Mouse (Mus musculus) limb, embryonic 10.5 days (tissue): ENCODE measurements around the gene Ntn4. TPM values are rescaled to one million over a fixed set of nuclear protein-coding genes. Genes with fewer than 3 reads are reported as not detected.
"Not testable (repeated sequence)": the region's sequence is repeated elsewhere in the genome, so short reads cannot be mapped to it uniquely, and the experiment has no call there.

Experiments
- DNase-seq: peaks from one replicate; pipeline ENCODE4 v3.0.0-alpha.2; 2017; ENCODE audit warnings: low spot score
- H3K27ac ChIP-seq: fragments of 300-500 bp; sonication (generic); 2 replicates; pipeline ENCODE4 v1.5.1; 2016; ENCODE audit warnings: mild to moderate bottlenecking
- H3K27me3 ChIP-seq: fragments of 300-500 bp; sonication (generic); 2 replicates; pipeline ENCODE4 v1.6.1; 2016; ENCODE audit warnings: low read depth, mild to moderate bottlenecking; ENCODE audit not compliant: poor library complexity, severe bottlenecking
- H3K36me3 ChIP-seq: fragments of 300-500 bp; sonication (generic); 2 replicates; pipeline ENCODE4 v1.6.1; 2016; ENCODE audit warnings: mild to moderate bottlenecking, moderate library complexity
- H3K4me1 ChIP-seq: fragments of 300-500 bp; sonication (generic); 2 replicates; pipeline ENCODE4 v1.6.1; 2016
- H3K4me3 ChIP-seq: fragments of 300-500 bp; sonication (generic); 2 replicates; pipeline ENCODE4 v1.5.1; 2016; ENCODE audit warnings: mild to moderate bottlenecking, moderate library complexity
- H3K9me3 ChIP-seq: fragments of 300-500 bp; sonication (generic); replicated peaks from 2 replicates; pipeline ENCODE4 v1.6.1; 2016; ENCODE audit warnings: mild to moderate bottlenecking
- WGBS: fragments of 180-500 bp; shearing (Covaris S2); methylation state at CpG from one replicate; pipeline ENCODE4 v1.1.7; 2016; 5-methylcytosine and 5-hydroxymethylcytosine counted together
- polyA plus RNA-seq: library from polyadenylated mRNA; unstranded; fragments of >200 nt; fragmentation: Nextera tagmentation; extraction: Ambion mirVana; gene quantifications from 2 replicates; pipeline ENCODE4 v1.2.1, GENCODE M21; 2016

The Ntn4 gene
- polyA plus RNA-seq, 1 experiment from 2014 or later = 0.76 TPM

DNA sequence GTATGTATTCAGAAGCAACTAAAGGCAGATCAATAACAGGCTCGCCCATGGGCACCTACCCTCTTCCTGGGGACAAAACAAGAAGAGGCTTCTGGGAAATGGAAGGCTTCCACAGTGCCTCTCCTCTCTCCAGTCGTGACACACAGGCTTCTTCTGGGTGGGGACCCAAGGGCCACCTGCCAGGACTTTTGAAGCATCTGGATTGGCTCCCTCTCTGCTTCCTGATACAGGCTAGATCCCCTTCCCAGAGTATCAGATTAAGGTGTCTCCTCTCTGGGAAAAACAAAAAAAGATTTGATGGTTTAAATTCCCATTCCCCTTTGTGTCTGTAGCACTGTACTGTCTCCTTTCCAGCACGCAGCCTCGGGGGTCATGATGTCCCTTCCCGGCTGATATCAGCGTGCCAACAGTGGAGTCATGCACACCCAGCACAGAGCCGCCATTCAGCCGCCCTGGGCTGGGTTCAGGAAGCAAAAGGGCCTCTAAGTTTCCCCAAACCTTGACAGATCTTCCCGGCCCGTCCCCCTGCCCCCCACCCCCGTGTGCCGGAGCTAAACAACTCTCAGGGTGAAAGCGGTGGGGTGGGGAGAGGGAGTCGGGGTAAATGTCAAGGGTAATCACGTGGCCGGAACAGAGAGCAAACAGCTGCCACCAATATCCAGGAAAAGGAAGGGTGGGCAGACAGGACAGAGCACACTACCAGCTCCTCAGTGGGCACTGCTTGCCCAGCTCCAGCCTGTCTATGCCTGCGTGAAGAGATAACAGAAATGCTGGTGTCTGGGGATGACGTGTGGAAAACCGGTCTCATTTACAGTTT lies 38.9 kb downstream of the Ntn4 start:
- 59% methylated on average over 19 of the region's 19 CpGs for WGBS
- Histone ChIP-seq H3K4me1 (peaks cover 13% of the 10 kb centered on the region), H3K9me3 (no peaks in the 10 kb centered on the region), H3K4me3 (0 out of 2 replicates have a peak overlapping the region, but pooled peaks have one; percentile 10), H3K36me3 (peaks cover 3% of the 10 kb centered on the region; the same call in 1 of the 2 replicates), H3K27ac (no peak overlapping the region), H3K27me3 (no peaks in the 10 kb centered on the region)
- DNase-seq = peak; percentile 28

DNA sequence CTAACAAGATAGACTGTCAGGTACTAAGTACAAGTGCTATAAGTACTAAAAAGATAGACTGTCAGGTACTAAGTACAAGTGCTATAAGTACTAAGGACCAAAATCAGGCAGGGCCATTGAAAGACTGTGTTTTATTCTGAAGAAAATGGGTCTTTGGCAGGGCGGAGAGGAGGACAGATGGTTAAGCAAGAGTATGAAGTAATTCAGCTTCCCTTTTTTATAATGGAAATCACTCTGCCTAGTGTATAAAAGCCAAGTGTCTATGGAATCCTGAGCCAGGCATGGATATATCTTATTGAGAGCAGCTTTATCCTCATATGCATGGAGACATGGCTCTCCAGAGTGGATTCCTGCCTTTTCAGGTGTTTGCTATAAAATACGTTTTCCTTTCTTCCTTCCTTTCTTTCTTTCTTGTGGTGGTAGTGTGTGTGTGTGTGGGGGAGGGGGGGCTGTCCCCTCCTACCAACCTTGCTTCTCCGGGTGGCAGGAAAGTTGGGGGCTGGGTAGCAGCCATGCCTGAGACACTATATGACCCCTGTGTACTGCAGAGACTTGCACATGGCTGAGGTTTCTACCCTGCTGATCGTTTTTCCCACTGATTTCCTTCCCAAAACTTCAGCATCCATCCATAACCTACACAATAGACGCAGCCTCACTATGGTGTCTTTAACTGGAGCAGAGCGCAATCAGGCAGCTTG lies 40.3 kb downstream of the Ntn4 start:
- H3K27me3 ChIP-seq = no peaks in the 10 kb centered on the region
- no peak overlapping the region for H3K4me3 ChIP-seq
- H3K36me3 ChIP-seq = peaks cover 3% of the 10 kb centered on the region; the same call in 1 of the 2 replicates
- no peak overlapping the region for H3K27ac ChIP-seq
- H3K4me1 ChIP-seq = peaks cover 13% of the 10 kb centered on the region
- WGBS = 76% methylated on average over 6 of the region's 6 CpGs
- DNase-seq = no peak
- H3K9me3 ChIP-seq = no peaks in the 10 kb centered on the region

DNA sequence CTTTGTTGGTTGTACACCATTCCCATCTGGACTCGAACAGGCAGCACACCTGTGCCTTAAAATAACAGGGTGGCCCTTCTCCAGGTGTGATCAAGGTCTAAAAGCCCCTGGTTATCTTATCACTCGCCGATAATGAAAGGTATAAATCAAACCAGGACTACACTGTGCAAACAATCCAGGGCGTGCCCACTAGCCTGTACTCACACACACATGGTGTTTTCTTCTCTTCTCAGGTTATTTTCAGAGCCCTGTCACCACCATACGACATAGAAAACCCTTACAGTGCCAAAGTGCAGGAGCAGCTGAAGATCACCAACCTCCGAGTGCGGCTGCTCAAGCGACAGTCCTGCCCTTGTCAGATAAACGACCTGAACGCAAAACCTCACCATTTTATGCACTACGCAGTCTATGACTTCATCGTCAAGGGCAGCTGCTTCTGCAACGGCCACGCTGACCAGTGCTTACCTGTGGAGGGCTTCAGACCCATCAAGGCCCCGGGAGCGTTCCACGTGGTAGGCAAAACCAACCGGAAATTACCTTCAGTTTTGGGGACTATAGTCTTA lies 41.8 kb downstream of the Ntn4 start:
- H3K36me3 ChIP-seq = peaks cover 3% of the 10 kb centered on the region; the same call in 1 of the 2 replicates
- peaks cover 13% of the 10 kb centered on the region for H3K4me1 ChIP-seq
- DNase-seq = peak; percentile 25
- H3K27me3 ChIP-seq = no peaks in the 10 kb centered on the region
- 89% methylated on average over 18 of the region's 18 CpGs for WGBS
- no peak overlapping the region for H3K27ac ChIP-seq
- H3K9me3 ChIP-seq = no peaks in the 10 kb centered on the region
- no peak overlapping the region for H3K4me3 ChIP-seq

DNA sequence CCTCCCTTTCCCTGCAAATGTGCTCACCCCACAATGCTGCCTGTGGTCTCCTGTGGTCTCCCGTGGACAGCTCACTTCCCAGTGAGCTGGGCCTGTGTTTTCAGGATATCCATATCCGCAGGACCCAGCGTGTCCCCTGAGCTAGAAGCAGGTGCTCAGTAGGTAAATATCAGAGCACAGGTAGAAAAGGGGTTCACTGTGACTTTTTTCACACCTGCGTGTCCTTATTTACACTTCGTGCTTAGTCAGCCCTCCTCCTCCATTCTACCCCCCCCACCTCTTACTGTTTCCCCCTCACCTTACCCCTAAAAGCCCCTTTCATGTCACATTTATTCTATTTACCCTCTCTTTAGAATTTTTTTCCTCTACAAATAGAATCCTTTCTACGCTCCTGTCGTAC lies 42.7 kb downstream of the Ntn4 start:
- DNase-seq = peak; percentile 11
- Histone ChIP-seq H3K4me3 (no peak overlapping the region), H3K9me3 (no peaks in the 10 kb centered on the region), H3K4me1 (peaks cover 13% of the 10 kb centered on the region), H3K27ac (no peak overlapping the region), H3K27me3 (no peaks in the 10 kb centered on the region), H3K36me3 (peaks cover 3% of the 10 kb centered on the region; the same call in 1 of the 2 replicates)
- WGBS = 92% methylated on average over 7 of the region's 7 CpGs

DNA sequence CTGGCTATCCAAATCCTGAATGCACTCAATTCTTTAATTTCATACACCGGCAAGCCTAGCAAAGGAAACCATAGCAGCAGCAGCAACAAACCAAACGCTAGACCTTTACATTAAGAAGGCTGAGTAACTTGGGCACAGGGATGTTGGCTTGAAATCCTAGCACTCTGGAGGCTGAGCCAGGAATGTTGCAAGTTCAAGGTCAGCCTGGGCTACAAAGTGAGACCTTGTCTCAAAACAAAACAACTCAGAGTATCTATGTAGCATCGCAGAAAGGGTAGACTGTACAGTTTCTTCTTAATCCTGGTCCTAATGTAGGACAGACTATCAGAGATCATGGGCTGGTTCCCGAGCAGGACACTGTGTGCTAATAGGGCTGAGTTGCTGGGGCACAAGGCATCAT lies 43.4 kb downstream of the Ntn4 start:
- 88% methylated on average over 4 of the region's 4 CpGs for WGBS
- Histone ChIP-seq H3K4me3 (no peak overlapping the region), H3K27me3 (no peaks in the 10 kb centered on the region)

DNA sequence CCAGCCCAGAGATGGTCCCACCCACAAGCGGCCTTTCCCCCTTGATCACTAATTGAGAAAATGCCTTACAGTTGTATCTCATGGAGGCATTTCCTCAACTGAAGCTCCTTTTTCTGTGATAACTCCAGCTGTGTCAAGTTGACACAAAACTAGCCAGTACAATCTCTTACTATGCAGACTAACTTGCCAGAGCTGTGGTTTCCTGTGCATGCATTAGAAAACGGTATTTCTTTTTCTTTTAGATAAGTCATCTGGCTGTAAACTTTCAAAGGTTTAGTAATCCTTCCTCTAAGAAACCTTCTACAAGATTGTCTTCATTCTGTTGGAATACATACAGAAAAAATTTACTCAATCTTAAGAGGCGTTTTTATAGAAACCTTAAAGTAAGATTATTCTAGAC lies 44.9 kb downstream of the Ntn4 start:
- not testable (repeated sequence) for H3K4me1 ChIP-seq, H3K27ac ChIP-seq, H3K9me3 ChIP-seq, H3K27me3 ChIP-seq, H3K4me3 ChIP-seq, DNase-seq, H3K36me3 ChIP-seq
- 90% methylated on average over 3 of the region's 3 CpGs for WGBS

More for the DNA sequence above, 43.4 kb downstream of the Ntn4 start:
- Histone ChIP-seq H3K9me3 (no peaks in the 10 kb centered on the region), H3K36me3 (peaks cover 3% of the 10 kb centered on the region; the same call in 1 of the 2 replicates), H3K27ac (no peak overlapping the region), H3K4me1 (peaks cover 17% of the 10 kb centered on the region)
- peak; percentile 18 for DNase-seq

DNA sequence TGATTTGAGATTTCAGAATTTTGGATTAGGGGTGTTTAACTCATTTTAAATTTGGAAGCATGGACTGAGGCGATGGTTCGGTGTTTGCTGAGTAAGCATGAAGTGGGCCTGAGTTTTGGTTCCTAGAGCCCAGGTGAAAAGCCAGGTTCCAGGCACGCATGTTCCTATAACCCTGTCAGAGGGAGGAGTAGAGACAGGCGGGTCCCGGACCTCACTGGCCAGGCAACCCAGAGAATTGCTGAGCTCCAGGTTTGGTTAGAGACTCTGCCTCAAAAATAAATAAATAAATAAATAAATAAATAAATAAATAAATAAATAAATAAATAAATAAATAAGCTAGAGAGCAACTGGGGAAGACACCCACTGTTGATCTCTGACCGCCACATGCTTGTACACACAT lies 46.1 kb downstream of the Ntn4 start:
- WGBS = 94% methylated on average over 6 of the region's 6 CpGs
- no peaks in the 10 kb centered on the region for H3K9me3 ChIP-seq
- H3K27ac ChIP-seq = no peak overlapping the region
- DNase-seq = peak; percentile 29
- H3K27me3 ChIP-seq = no peaks in the 10 kb centered on the region
- no peak overlapping the region for H3K4me3 ChIP-seq
- H3K4me1 ChIP-seq = peaks cover 4% of the 10 kb centered on the region; the same call in 1 of the 2 replicates
- peaks cover 3% of the 10 kb centered on the region; the same call in 1 of the 2 replicates for H3K36me3 ChIP-seq

DNA sequence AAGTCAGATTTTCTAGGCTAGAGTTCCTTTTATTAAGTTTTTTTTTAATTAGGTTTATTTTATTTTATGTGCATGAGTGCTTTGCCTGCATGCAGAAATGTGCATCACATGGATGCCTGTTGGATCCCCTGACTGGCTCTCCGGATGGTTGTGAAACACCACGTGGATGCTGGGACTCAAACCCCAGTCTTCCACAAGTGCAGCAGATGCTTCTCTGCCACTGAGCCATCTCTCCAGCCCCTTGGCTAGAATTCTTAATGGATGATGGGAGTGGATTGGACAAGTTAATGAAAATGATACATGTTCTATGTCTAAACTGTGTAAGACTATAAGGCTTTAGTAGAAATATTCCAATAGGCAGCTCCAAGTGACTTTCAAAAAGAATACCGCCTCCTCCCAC lies 47.3 kb downstream of the Ntn4 start:
- H3K27me3 ChIP-seq = no peaks in the 10 kb centered on the region

DNA sequence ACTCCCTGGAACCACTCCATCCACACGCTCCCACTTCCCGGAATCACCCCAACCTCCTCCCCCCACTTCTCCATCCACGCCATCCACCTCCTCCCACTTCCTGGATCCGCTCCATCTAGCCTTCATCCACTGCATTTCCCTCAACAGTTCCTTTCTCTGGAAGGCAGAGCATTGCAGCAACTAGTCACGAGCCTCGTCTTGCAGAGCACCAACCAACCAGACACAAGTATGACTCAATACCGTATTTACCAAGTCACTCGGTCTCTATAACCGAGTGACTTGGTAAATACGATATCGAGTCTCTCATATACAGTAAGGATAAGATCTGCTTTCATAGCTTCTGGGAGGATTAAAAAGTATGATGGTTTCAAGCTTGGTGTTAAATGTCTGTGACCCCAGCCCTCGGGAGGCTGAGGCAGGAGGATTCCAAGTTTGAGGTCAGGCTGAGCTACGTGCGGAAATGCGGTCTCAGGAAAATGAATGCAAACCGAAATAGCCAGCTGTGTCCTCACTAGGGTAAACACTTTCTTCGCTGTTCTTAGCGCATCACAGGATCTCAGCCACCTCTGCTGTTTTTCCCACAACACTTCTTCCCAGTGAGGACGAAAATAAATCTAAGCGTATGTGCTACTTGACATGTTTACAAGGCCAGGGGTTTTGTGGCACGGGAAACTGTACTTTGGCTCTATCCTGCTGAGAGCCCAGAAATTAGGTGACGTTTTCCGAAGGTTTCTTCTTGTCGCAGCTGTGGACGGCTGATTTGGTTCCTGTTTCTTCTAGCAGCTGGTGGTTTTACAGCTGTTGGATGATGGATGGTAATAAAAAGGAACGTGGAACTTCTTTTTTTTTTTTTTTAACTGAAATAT lies 48.1 kb downstream of the Ntn4 start:
- Histone ChIP-seq H3K27me3 (no peaks in the 10 kb centered on the region), H3K4me1 (peaks cover 4% of the 10 kb centered on the region; the same call in 1 of the 2 replicates), H3K9me3 (no peaks in the 10 kb centered on the region), H3K36me3 (no peaks in the 10 kb centered on the region), H3K4me3 (no peak overlapping the region), H3K27ac (no peak overlapping the region)
- DNase-seq = peak; percentile 32
- 78% methylated on average over 26 of the region's 26 CpGs for WGBS

More for the DNA sequence above, 47.3 kb downstream of the Ntn4 start:
- Histone ChIP-seq H3K27ac (no peak overlapping the region), H3K4me1 (peaks cover 4% of the 10 kb centered on the region; the same call in 1 of the 2 replicates), H3K4me3 (no peak overlapping the region), H3K9me3 (no peaks in the 10 kb centered on the region), H3K36me3 (peaks cover 3% of the 10 kb centered on the region; the same call in 1 of the 2 replicates)
- peak; percentile 5 for DNase-seq
- WGBS = 92% methylated on average over 3 of the region's 3 CpGs

DNA sequence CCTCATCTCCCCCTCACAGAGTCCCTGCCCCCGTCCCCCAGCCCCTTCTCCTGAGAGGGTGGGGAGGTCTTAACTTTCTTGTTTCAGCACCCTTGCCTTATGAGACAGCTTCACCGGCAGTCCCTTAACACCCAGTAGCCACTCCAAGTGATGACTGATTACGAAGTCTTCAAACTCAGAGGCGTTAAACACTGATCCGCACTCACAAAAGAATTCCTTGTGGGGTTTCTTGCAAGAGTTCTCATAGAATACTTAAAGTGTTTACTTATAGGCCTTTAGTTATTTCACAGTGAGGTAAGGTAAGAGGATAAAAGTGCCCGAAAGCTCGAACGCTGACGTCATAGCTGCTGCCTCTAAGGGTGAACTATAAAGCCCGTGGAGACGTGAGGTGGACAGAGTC lies 50.9 kb downstream of the Ntn4 start:
- WGBS = 63% methylated on average over 11 of the region's 11 CpGs
- Histone ChIP-seq H3K27me3 (no peaks in the 10 kb centered on the region), H3K4me3 (no peak overlapping the region), H3K36me3 (no peaks in the 10 kb centered on the region), H3K27ac (no peak overlapping the region), H3K9me3 (no peaks in the 10 kb centered on the region), H3K4me1 (peaks cover 4% of the 10 kb centered on the region; the same call in 1 of the 2 replicates)
- DNase-seq = peak; percentile 25

DNA sequence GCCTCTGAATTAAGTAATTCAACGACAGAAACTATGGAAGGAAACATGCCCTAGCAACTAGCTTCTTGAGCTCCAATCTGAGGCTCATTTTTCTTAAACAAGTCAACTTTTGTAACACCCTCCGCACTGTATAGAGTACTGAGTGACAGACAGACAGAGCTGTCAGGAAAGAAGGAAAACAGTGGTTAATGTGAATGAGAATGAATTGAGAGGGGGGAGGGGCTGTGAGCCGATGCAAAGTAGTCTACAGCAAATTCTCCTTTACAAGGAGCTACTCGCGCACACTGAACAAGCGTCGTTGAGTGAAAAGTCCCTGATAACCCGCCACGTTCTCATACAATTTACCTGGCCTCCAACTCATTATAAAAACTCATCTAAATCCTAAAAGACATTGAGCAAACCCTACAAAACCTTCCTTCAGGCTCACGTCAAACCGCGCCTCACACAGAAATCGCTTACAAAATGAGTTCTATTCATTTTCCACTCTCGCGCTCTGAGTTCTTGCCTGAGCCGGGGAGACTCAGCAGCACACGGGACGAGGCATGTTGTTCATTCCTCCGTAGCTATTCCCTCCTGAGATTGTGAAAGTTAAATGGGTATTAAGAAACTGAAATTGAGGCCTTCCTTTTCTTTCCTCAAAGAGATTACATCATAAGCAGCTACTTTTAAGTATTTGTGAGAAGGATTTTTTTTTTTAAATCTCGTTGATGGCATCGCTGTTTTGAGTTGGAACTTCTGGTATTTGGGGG lies 54.7 kb downstream of the Ntn4 start:
- Histone ChIP-seq H3K9me3 (no peaks in the 10 kb centered on the region), H3K36me3 (no peaks in the 10 kb centered on the region), H3K4me1 (no peaks in the 10 kb centered on the region), H3K27me3 (no peaks in the 10 kb centered on the region), H3K4me3 (no peak overlapping the region), H3K27ac (no peak overlapping the region)
- WGBS = 69% methylated on average over 21 of the region's 21 CpGs
- DNase-seq = peak; percentile 28

DNA sequence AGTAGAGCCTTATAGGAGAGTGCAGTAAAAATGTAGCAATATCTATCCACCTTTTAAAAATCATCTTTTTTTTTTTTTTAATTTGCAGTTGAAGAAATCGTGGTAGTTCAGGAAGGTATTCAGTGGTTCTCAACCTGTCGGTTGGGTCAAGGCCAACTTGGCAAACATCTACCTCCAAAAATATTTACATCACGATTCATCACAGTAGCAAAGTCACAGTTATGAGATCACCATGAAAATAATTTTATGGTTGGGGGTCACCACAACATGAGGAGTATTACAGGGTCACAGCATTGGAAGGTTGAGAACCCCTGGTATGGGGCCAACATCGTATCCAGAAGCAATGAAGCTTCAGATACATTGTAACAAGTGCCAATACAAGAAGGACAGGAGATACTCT lies 55.5 kb downstream of the Ntn4 start:
- WGBS = 95% methylated on average over 4 of the region's 4 CpGs
- no peaks in the 10 kb centered on the region for H3K4me1 ChIP-seq
- H3K9me3 ChIP-seq = no peaks in the 10 kb centered on the region
- DNase-seq = no peak
- no peaks in the 10 kb centered on the region for H3K27me3 ChIP-seq
- no peaks in the 10 kb centered on the region for H3K36me3 ChIP-seq
- H3K4me3 ChIP-seq = no peak overlapping the region
- no peak overlapping the region for H3K27ac ChIP-seq
